Mouse (Mus musculus): ENCODE data around the gene Ms4a4c.
"Not testable (repeated sequence)": the region's sequence is repeated elsewhere in the genome, so short reads cannot be mapped to it uniquely, and the experiment has no call there.

DNA sequence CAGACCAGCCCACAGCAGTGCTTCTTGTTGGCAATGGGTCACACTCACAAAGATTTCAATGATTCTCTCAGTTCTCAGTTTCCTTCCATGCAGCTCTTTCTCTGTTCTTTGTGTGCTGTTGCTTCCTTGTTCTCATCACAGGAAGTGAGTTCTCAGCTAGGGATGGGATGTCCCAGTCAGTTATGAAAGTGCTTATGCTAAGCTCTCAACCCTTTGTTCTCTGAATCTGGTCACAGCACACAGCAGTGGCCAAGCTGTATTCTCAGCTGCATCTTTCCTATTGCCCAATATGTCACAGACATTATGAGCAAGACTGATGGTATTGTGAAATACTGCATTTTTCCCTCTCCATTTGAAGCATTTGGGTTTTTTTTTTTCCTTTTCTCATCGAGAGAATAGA is 60.2 kb downstream of the Ms4a4c start:
- TF ChIP-seq CTCF (IDR thresholded peaks at IDR 0.05; ENCODE audit: borderline replicate concordance, extremely low read depth, insufficient read depth, insufficient read length); POLR2A (IDR thresholded peaks at IDR 0.05; ENCODE audit: borderline replicate concordance, extremely low read depth, insufficient read depth, insufficient read length, poor library complexity, severe bottlenecking): not testable (repeated sequence)
